Mouse (Mus musculus) MEL (cell line): ENCODE results near the gene Dnajb1.

Experiments
- EP300 ChIP-seq, 2 experiments: IDR thresholded peaks; 2 replicates each; pipeline ENCODE4 v1.6.1; 2011; ENCODE audit warnings: improper control_type of control experiment in 2 of 2, low read length in 2 of 2, low read depth in 1 of 2, mild to moderate bottlenecking in 1 of 2
- RAD21 ChIP-seq: IDR thresholded peaks from 2 replicates; pipeline ENCODE4 v1.6.1; 2011; ENCODE audit warnings: mild to moderate bottlenecking, low read depth, low read length, improper control_type of control experiment

- TF ChIP-seq RAD21 (no peak), EP300 (IDR thresholded peaks at IDR 0.05; ENCODE audit: low read depth in 1 of 2, low read length in 2 of 2) (no peak)
These were observed 25.8 kb upstream of the Dnajb1 start for GRCm38 (mm10) chr8:83582226-83582625.
